Mouse (Mus musculus) cerebellum, adult 2 months (tissue): ENCODE measurements at regions not wholly inside any gene's neighbourhood (a gene's known extent, or its start where the extent isn't known, plus 50 kb on each side); places are given as distances from the start of the nearest gene placed in this dataset.

Experiments
- DNase-seq, 2 experiments: peaks; one replicate each; pipeline ENCODE4 v3.0.0; 2021
- H3K27ac ChIP-seq: fragments of 200-500 bp; 2 replicates; pipeline ENCODE4 v1.5.1; 2012; ENCODE audit warnings: low read length, control low read depth, inconsistent platforms; ENCODE audit not compliant: insufficient read depth
- H3K27me3 ChIP-seq: fragments of 200-500 bp; 2 replicates; pipeline ENCODE4 v1.6.1; 2012; ENCODE audit warnings: inconsistent platforms, mild to moderate bottlenecking, low read length, moderate library complexity; ENCODE audit not compliant: control insufficient read depth, insufficient read depth
- H3K4me1 ChIP-seq: fragments of 200-500 bp; 2 replicates; pipeline ENCODE4 v1.6.1; 2011; ENCODE audit warnings: low read length; ENCODE audit not compliant: control insufficient read depth, insufficient read depth
- H3K4me3 ChIP-seq: fragments of 200-500 bp; replicated peaks from 2 replicates; pipeline ENCODE3; 2011; ENCODE audit warnings: mild to moderate bottlenecking, low read depth, low read length, control low read depth; ENCODE audit not compliant: insufficient read depth
- CTCF ChIP-seq: fragments of 200-500 bp; IDR thresholded peaks from 2 replicates; pipeline ENCODE4 v1.5.1; 2011; ENCODE audit warnings: low read depth, mild to moderate bottlenecking, control low read depth, low read length, moderate library complexity, borderline replicate concordance; ENCODE audit not compliant: insufficient read depth
- POLR2A ChIP-seq: fragments of 200-500 bp; IDR thresholded peaks from 2 replicates; pipeline ENCODE4 v1.6.1; 2011; ENCODE audit warnings: low read length, control low read depth, borderline replicate concordance; ENCODE audit not compliant: insufficient read depth
- WGBS: fragments of 180-500 bp; shearing (Covaris S2); methylation state at CpG from one replicate; pipeline ENCODE4 v1.1.7; 2018; 5-methylcytosine and 5-hydroxymethylcytosine counted together

DNA sequence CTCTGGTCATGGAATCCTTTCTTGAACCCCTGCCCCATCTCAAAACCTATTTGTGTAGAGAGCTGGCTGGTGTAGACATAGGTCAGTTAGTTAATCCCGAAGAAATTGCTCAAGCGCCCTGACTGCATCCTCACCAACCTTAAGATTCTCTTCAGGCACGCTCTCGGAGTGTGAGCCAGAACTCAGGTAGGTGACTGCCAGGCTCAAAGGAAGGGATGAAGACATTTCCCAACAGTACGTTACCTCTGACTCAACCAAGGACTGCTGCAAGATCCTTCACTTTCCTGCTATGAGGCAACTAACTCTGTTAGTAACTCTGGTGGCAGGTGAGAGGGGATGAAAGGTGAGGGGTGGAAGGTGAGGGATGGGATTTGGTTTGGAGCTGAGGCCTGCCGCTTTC, 114.5 kb downstream of the Rassf10 start:
- H3K27ac ChIP-seq: no peak overlapping the region
- WGBS: 96% methylated on average over 6 of the region's 6 CpGs
- no peak overlapping the region for H3K4me3 ChIP-seq
- H3K27me3 ChIP-seq: no peaks in the 10 kb centered on the region
- DNase-seq: no peak
- H3K4me1 ChIP-seq: peaks cover 11% of the 10 kb centered on the region
- TF ChIP-seq CTCF (no peak), POLR2A (no peak)

DNA sequence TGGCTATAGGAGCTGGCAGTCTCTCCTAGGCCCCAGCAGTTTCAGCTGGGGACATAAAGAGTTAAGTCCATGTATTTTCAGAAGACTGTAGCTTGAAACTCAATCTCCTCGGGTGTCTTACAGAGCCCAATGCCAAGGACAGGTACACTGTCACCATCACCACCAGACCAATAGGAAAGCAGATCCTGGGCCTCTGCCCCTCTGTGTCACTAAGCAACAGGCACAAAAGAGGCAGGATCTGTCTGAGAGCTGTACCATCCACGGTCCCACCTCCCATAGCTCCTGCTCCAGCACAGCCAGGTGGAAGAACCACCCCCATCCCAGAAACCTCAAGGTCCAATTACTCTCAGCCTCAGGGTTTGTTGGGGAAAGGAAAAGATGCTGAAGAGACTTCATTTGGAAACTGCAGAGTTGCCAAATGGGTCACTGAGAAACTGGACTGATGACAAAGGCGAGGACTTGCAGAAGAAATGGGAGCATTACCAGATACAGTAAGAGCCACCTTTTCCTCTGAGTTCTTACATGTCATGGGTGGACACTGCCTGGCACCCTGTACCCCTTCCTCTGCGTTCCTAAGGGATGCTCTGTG, 115.7 kb downstream of the Rassf10 start:
- TF ChIP-seq CTCF (no peak), POLR2A (no peak)
- peak; percentile 35 to 59 for DNase-seq
- Histone ChIP-seq H3K4me3 (no peak overlapping the region), H3K4me1 (peaks cover 11% of the 10 kb centered on the region), H3K27me3 (no peaks in the 10 kb centered on the region), H3K27ac (no peak overlapping the region)
- WGBS: 26% methylated on average over 4 of the region's 4 CpGs

GRCm38 (mm10) chr7:113071418-113071817, 117.7 kb downstream of the Rassf10 start:
- Histone ChIP-seq H3K4me1 (peaks cover 23% of the 10 kb centered on the region), H3K4me3 (no peak overlapping the region), H3K27ac (no peak overlapping the region), H3K27me3 (no peaks in the 10 kb centered on the region)
- WGBS: 79% methylated on average over 1 of the region's 1 CpGs
- no peak for TF ChIP-seq CTCF
- TF ChIP-seq POLR2A: no peak
- DNase-seq: no peak

- Histone ChIP-seq H3K4me3 (no peak overlapping the region), H3K27ac (no peak overlapping the region), H3K4me1 (peaks cover 25% of the 10 kb centered on the region), H3K27me3 (no peaks in the 10 kb centered on the region)
- 76% methylated on average over 6 of the region's 6 CpGs for WGBS
- no peak for TF ChIP-seq CTCF
- no peak for TF ChIP-seq POLR2A
- DNase-seq: no peak
Measured at GRCm38 (mm10) chr7:113073781-113074180, 120.0 kb downstream of the Rassf10 start.

- WGBS: 81% methylated on average over 6 of the region's 6 CpGs
- Histone ChIP-seq H3K4me1 (peaks cover 14% of the 10 kb centered on the region; the same call in 1 of the 2 replicates), H3K27me3 (no peaks in the 10 kb centered on the region), H3K27ac (no peak overlapping the region), H3K4me3 (no peak overlapping the region)
- TF ChIP-seq CTCF: no peak
- no peak for TF ChIP-seq POLR2A
- DNase-seq: no peak
Measured at GRCm38 (mm10) chr7:113075371-113075770, 121.6 kb downstream of the Rassf10 start.

DNA sequence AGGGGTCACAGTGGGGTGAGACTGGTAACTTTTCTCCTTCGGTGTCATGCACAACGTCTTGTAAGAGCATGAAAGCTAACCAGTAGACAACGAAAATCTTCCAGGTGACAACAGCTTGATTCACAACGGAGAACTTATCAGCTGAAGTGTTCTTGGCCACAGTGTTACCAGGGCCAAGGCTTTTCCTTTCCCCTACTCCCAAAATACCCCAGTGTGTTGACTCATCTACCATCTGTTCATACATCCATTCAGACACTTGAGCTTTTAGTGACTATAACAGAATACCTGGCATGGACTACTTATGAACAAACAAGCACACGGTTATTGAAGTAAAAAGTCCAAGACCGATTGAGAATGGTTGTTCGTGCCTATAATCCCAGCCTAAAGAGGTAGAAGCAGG, 122.5 kb downstream of the Rassf10 start:
- Histone ChIP-seq H3K4me3 (no peak overlapping the region), H3K27ac (no peak overlapping the region), H3K27me3 (no peaks in the 10 kb centered on the region), H3K4me1 (peaks cover 14% of the 10 kb centered on the region; the same call in 1 of the 2 replicates)
- TF ChIP-seq CTCF (no peak), POLR2A (no peak)
- WGBS: 20% methylated on average over 7 of the region's 7 CpGs
- peak; percentile 50 to 81 for DNase-seq

GRCm38 (mm10) chr7:113081120-113081519, 126.1 kb upstream of the Arntl start:
- Histone ChIP-seq H3K27ac (no peak overlapping the region), H3K4me3 (no peak overlapping the region), H3K4me1 (peaks cover 4% of the 10 kb centered on the region), H3K27me3 (no peaks in the 10 kb centered on the region)
- no peak for DNase-seq
- 74% methylated on average over 5 of the region's 5 CpGs for WGBS
- no peak for TF ChIP-seq CTCF
- no peak for TF ChIP-seq POLR2A

- Histone ChIP-seq H3K27me3 (no peaks in the 10 kb centered on the region), H3K4me1 (peaks cover 6% of the 10 kb centered on the region), H3K27ac (no peak overlapping the region), H3K4me3 (no peak overlapping the region)
- WGBS: 93% methylated on average over 8 of the region's 8 CpGs
- no peak for TF ChIP-seq CTCF
- TF ChIP-seq POLR2A: no peak
- no peak for DNase-seq
Measured at GRCm38 (mm10) chr7:113084930-113085625, 122.2 kb upstream of the Arntl start.
